Mouse (Mus musculus) hindbrain, postnatal 0 days (tissue): ENCODE results near the gene Apol7c. TPM values are rescaled to one million over a fixed set of nuclear protein-coding genes. Genes with fewer than 3 reads are reported as not detected.
"Not testable (repeated sequence)": the region's sequence is repeated elsewhere in the genome, so short reads cannot be mapped to it uniquely, and the experiment has no call there.

Source experiments
- ATAC-seq: fragments of 200-750 bp; cut with Nextera tagmentation; 2 replicates; pipeline ENCODE4 v1.8.0; 2017; ENCODE audit warnings: mild to moderate bottlenecking, moderate TSS enrichment, moderate library complexity
- DNase-seq: peaks from one replicate; pipeline ENCODE4 v3.0.0-alpha.2; 2015; ENCODE audit warnings: low spot score
- H3K27ac ChIP-seq: fragments of 300-500 bp; sonication (generic); 2 replicates; pipeline ENCODE4 v1.5.1; 2014; ENCODE audit warnings: mild to moderate bottlenecking
- H3K27me3 ChIP-seq: fragments of 300-500 bp; sonication (generic); 2 replicates; pipeline ENCODE4 v1.6.1; 2014; ENCODE audit warnings: low read length, mixed read lengths; ENCODE audit not compliant: insufficient read depth
- H3K36me3 ChIP-seq: fragments of 300-500 bp; sonication (generic); 2 replicates; pipeline ENCODE4 v1.6.1; 2014; ENCODE audit warnings: low read length, mixed read lengths; ENCODE audit not compliant: insufficient read depth
- H3K4me1 ChIP-seq: fragments of 300-500 bp; sonication (generic); 2 replicates; pipeline ENCODE4 v1.6.1; 2014; ENCODE audit warnings: antibody characterized with exemption, low read length, mixed read lengths; ENCODE audit not compliant: insufficient read depth
- H3K4me2 ChIP-seq: fragments of 300-500 bp; sonication (generic); 2 replicates; pipeline ENCODE4 v1.6.1; 2014; ENCODE audit warnings: low read depth, mild to moderate bottlenecking, low read length, moderate library complexity, mixed read lengths
- H3K4me3 ChIP-seq: fragments of 300-500 bp; sonication (generic); 2 replicates; pipeline ENCODE4 v1.5.1; 2014; ENCODE audit warnings: low read length
- H3K9ac ChIP-seq: fragments of 300-500 bp; sonication (generic); replicated peaks from 2 replicates; pipeline ENCODE4 v1.6.1; 2014; ENCODE audit warnings: mild to moderate bottlenecking, low read length, moderate library complexity, mixed read lengths
- H3K9me3 ChIP-seq: fragments of 300-500 bp; sonication (generic); 2 replicates; pipeline ENCODE4 v1.6.1; 2016; ENCODE audit warnings: low read length, mixed read lengths
- CTCF ChIP-seq: IDR thresholded peaks from 2 replicates; pipeline ENCODE4 v1.5.1; 2016; ENCODE audit warnings: antibody characterized with exemption, control low read depth, low read depth
- WGBS: fragments of 180-500 bp; shearing (Covaris S2); extraction: QIAGEN DNeasy Blood & Tissue Kit; methylation state at CpG from one replicate; pipeline ENCODE4 v1.1.7; 2014; 5-methylcytosine and 5-hydroxymethylcytosine counted together
- polyA plus RNA-seq: library from polyadenylated mRNA; unstranded; fragments of >200 nt; fragmentation: Nextera tagmentation; extraction: Ambion mirVana; gene quantifications from 2 replicates; pipeline ENCODE4 v1.2.1, GENCODE M21; 2015
- total RNA-seq: library from RNA; depleted of rRNA; stranded (reverse); fragments of >200 nt; gene quantifications from 2 replicates; pipeline ENCODE4 v1.2.3, GENCODE M21; 2014; rRNA removed

The Apol7c gene
- total RNA-seq (not detected in 2 replicates), polyA plus RNA-seq (not detected in 2 replicates)

DNA sequence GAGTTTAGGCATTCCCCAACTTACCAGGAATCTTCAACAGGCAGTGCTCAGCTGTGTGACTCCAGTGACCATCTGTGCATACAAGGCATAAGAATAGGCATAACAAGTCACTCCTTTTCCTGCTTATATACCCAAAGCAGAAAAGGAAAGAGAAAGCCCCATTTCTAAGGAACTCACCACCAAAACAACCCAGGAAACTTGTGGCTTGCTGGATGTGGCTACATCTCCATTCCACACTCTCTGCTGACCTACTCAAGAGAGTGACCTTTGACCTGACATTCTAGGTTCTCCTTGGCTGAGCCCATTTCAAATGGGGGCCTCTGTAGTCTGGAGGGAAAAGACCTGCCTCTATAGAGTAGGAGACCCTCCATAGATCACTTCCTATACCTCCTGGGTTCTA lies at the start of gene Apol7c:
TSS of gene Apol7c (minus strand) at position 101 of the 400 bp plus-strand sequence.
- no peak for TF ChIP-seq CTCF
- no peaks in the 10 kb centered on the region for H3K36me3 ChIP-seq
- H3K27ac ChIP-seq, result no peak within 1 kb of the TSS
- no peak for DNase-seq
- H3K4me1 ChIP-seq, result no peaks in the 10 kb centered on the region
- no peak within 1 kb of the TSS for H3K9ac ChIP-seq
- H3K9me3 ChIP-seq, result no peaks in the 10 kb centered on the region
- no peak for ATAC-seq
- H3K4me2 ChIP-seq, result no peak within 1 kb of the TSS
- no peak within 1 kb of the TSS for H3K4me3 ChIP-seq
- no peaks in the 10 kb centered on the region for H3K27me3 ChIP-seq

DNA sequence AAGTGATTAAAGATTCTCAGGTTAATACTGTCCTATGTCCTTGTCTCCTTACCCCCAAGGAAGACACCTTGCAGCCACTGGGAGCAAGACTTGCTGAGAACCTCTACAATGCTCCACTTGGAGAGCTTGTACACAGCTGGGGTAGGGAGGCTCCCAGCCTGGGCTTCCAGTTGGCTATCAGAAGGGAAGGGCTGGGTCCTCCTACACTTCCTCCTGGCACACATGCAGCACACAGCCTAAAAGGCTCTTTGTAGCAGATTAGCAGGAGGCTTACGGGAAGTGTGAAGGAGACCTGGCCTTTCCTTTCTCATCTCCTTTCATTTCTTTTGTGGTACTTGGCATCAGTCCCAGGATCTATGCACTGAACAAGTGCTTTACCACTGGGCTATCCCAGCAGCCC lies 48.6 kb upstream of the Apol7c start:
- Histone ChIP-seq H3K9me3 (no peaks in the 10 kb centered on the region), H3K4me3 (no peak overlapping the region), H3K27me3 (no peaks in the 10 kb centered on the region), H3K4me1 (no peaks in the 10 kb centered on the region), H3K9ac (no peak overlapping the region), H3K36me3 (no peaks in the 10 kb centered on the region), H3K27ac (no peak overlapping the region), H3K4me2 (no peak overlapping the region)
- no peak for TF ChIP-seq CTCF
- DNase-seq (no peak), ATAC-seq (no peak)
- 21% methylated on average over 1 of the region's 1 CpGs for WGBS

DNA sequence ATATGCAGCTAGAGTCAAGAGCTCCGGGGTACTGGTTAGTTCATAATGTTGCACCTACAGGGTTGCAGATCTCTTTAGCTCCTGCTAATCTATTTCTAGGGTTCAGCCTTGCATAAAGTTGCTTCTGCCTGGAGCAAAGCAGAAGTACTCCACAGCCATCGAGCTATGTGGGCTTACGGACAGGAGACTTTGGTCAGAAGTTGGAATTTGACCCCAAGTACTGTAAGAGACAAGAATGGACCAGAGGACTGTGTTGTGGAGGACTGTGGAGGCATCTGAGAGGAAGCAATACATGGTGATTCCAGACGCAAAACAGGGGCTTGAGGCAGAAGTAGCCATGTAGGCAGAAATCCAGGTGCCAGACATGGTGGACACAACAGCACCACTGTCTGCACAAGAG lies 46.2 kb upstream of the Apol7c start:
- Histone ChIP-seq H3K9ac (no peak overlapping the region), H3K36me3 (no peaks in the 10 kb centered on the region), H3K27me3 (no peaks in the 10 kb centered on the region), H3K27ac (no peak overlapping the region), H3K4me1 (no peaks in the 10 kb centered on the region), H3K9me3 (no peaks in the 10 kb centered on the region), H3K4me3 (no peak overlapping the region), H3K4me2 (no peak overlapping the region)
- ATAC-seq (no peak), DNase-seq (no peak)
- WGBS, result 94% methylated on average over 4 of the region's 4 CpGs
- no peak for TF ChIP-seq CTCF

DNA sequence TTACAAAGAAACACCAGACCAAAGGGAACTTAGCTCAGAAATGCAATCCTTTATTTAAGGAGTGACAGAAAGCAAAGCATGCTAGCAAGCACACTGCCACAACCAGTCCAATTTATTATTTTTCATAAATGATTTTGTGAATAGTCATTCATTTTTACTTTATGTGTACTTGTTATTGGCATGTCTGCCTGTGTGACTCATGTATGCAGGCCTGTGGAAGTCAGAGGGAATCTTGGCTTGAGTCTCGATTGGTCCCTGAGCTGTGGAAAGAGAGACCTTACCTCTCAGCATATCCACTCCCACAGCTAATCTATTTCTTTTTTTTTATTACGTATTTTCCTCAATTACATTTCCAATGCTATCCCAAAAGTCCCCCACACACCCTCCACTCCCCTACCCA lies 45.7 kb upstream of the Apol7c start:
- Histone ChIP-seq H3K9ac (no peak overlapping the region), H3K4me2 (no peak overlapping the region), H3K4me3 (no peak overlapping the region), H3K27me3 (no peaks in the 10 kb centered on the region), H3K4me1 (no peaks in the 10 kb centered on the region), H3K27ac (no peak overlapping the region), H3K9me3 (no peaks in the 10 kb centered on the region), H3K36me3 (no peaks in the 10 kb centered on the region)
- DNase-seq (no peak), ATAC-seq (no peak)
- no peak for TF ChIP-seq CTCF
- 96% methylated on average over 2 of the region's 2 CpGs for WGBS

DNA sequence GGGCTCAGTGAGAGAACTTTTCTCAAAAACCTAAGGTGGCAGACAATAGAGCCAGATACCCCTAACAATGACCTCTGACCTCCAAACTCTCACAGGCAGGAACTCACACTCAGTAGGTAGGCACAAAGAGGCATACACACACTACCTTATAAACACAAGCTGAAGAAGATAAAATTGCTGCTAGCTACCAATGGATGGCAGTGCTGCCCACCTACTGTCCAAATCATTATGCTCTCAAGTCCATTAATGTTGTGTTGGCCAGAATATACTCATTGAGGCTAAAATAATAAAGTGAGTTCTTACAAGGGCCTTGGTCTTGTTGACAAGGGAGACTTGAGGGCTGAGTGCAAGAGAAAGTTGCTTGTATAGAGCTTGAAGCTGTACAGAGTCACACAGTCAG lies 30.1 kb upstream of the Apol7c start:
- H3K9ac ChIP-seq, result no peak overlapping the region
- no peaks in the 10 kb centered on the region for H3K9me3 ChIP-seq
- H3K27me3 ChIP-seq, result no peaks in the 10 kb centered on the region
- H3K4me2 ChIP-seq, result no peak overlapping the region
- H3K4me1 ChIP-seq, result no peaks in the 10 kb centered on the region
- ATAC-seq (no peak), DNase-seq (no peak)
- H3K27ac ChIP-seq, result no peak overlapping the region
- H3K4me3 ChIP-seq, result no peak overlapping the region
- no peaks in the 10 kb centered on the region for H3K36me3 ChIP-seq
- peak; percentile 48; the same call in 1 of the 2 replicates for TF ChIP-seq CTCF

DNA sequence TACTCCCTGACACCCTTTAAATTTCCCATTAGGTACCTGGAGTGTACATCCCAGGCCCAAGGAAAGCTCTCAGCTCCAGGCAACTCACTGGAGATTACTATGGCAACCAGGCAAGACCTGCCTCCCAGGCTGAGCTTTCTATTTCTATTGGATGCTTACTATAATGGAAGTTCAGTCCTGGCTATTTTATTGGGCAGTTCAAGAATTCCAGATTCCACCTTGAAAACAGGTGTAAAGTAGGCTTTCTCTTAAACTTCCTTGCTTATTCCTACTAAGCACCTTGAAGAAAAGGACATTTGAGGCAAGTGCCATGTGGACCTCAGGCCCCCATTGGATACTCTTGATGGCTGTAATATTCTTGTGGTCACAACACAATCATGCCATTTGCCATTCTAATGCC lies 28.7 kb upstream of the Apol7c start, which contains the start of gene 1700025B11Rik:
TSS of gene 1700025B11Rik (minus strand) at position 101 of the 400 bp plus-strand sequence.
- ATAC-seq, result no peak
- H3K27me3 ChIP-seq, result no peaks in the 10 kb centered on the region

DNA sequence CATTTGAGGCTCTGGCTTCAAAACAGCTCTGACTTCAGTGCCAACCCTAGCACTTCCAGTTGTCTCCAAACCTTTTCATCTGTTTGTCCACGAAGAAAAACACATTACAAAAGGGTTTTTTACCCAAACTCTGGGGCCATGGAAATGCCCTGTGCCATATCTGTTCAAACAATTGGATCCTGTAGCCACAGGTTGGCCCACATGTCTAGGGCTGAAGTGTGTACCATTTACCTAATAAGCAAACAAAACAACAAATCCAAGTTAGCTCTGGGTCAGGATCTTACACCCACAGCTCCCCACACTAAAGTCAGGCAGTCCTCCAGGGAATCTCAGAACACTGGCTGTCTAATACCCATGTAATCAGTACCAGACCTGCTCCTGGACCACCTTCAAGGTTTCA lies 6.1 kb upstream of the Apol7c start:
- not testable (repeated sequence) for H3K4me2 ChIP-seq, H3K4me1 ChIP-seq
- WGBS, result 35% methylated on average over 1 of the region's 1 CpGs

More for the DNA sequence above, 28.7 kb upstream of the Apol7c start, which contains the start of gene 1700025B11Rik:
- Histone ChIP-seq H3K36me3 (no peaks in the 10 kb centered on the region), H3K27ac (no peak within 1 kb of the TSS), H3K4me3 (no peak within 1 kb of the TSS), H3K9me3 (no peaks in the 10 kb centered on the region), H3K9ac (no peak within 1 kb of the TSS), H3K4me1 (no peaks in the 10 kb centered on the region), H3K4me2 (no peak within 1 kb of the TSS)
- no peak for TF ChIP-seq CTCF
- DNase-seq, result no peak

More for the DNA sequence above, 6.1 kb upstream of the Apol7c start:
- not testable (repeated sequence) for H3K27me3 ChIP-seq, H3K4me3 ChIP-seq, H3K9me3 ChIP-seq, H3K36me3 ChIP-seq, H3K9ac ChIP-seq, DNase-seq, ATAC-seq, H3K27ac ChIP-seq
